Mouse (Mus musculus) gastrocnemius, adult 2 months (tissue): ENCODE results near the gene Foxl2. TPM values are rescaled to one million over a fixed set of nuclear protein-coding genes. Genes with fewer than 3 reads are reported as not detected.

Experiments used
- DNase-seq: peaks from one replicate; pipeline ENCODE4 v3.0.0; 2022
- H3K27ac ChIP-seq: fragments of 200-600 bp; 2 replicates; pipeline ENCODE4 v1.8.1; 2022; ENCODE audit warnings: mild to moderate bottlenecking
- H3K4me3 ChIP-seq: fragments of 200-600 bp; 2 replicates; pipeline ENCODE4 v1.8.1; 2022; ENCODE audit warnings: mild to moderate bottlenecking, moderate library complexity
- CTCF ChIP-seq: fragments of 200-600 bp; IDR thresholded peaks from 2 replicates; pipeline ENCODE4 v1.8.1; 2022; ENCODE audit warnings: antibody characterized with exemption, mild to moderate bottlenecking, moderate library complexity
- intact Hi-C: fragments of 180-260 bp; cut with DNase I; formaldehyde crosslinking; loops from one replicate; pipeline ENCODE4 v1.15.1; 2025
- total RNA-seq, 2 experiments: library from RNA; stranded (reverse); gene quantifications; 2 replicates each; pipeline ENCODE4 v1.2.3; 2021

Foxl2 gene
- total RNA-seq, 2 experiments from 2014 or later: not detected

GRCm38 (mm10) chr9:98954391-98955102 is 541 bp upstream of the Foxl2 start:
- peak overlapping the region; percentile 73 for H3K4me3 ChIP-seq
- intact Hi-C loops: no loop called here

GRCm38 (mm10) chr9:98955716-98956224 is 682 bp downstream of the Foxl2 start:
- intact Hi-C loops: no loop called here
- no peak overlapping the region for H3K27ac ChIP-seq
- TF ChIP-seq CTCF: peak; percentile 42
- H3K4me3 ChIP-seq: peak overlapping the region; percentile 73
- peak; percentile 60 for DNase-seq

More at GRCm38 (mm10) chr9:98954391-98955102, 541 bp upstream of the Foxl2 start:
- DNase-seq: peak; percentile 33
- H3K27ac ChIP-seq: no peak overlapping the region
- TF ChIP-seq CTCF: no peak

GRCm38 (mm10) chr9:98956591-98957381 is 1.7 kb downstream of the Foxl2 start:
- intact Hi-C loops: no loop called here
- H3K4me3 ChIP-seq: peak overlapping the region; percentile 73
- TF ChIP-seq CTCF: no peak
- H3K27ac ChIP-seq: no peak overlapping the region
- peak; percentile 41 for DNase-seq

- DNase-seq: no peak
- Histone ChIP-seq H3K4me3 (no peak overlapping the region), H3K27ac (no peak overlapping the region)
- intact Hi-C loops: no loop called here
- TF ChIP-seq CTCF: no peak
Measured at GRCm38 (mm10) chr9:98957751-98958351, 2.8 kb downstream of the Foxl2 start.

- intact Hi-C loops: no loop called here
- no peak for TF ChIP-seq CTCF
- DNase-seq: no peak
- Histone ChIP-seq H3K4me3 (no peak overlapping the region), H3K27ac (no peak overlapping the region)
Measured at GRCm38 (mm10) chr9:98958628-98959027, 3.5 kb downstream of the Foxl2 start.

- no peak for DNase-seq
- TF ChIP-seq CTCF: no peak
- H3K4me3 ChIP-seq: no peak overlapping the region
- H3K27ac ChIP-seq: no peak overlapping the region
- intact Hi-C loops: loop anchor here (10.0 kb wide), 1 partner anchor 345 kb away; no protein-coding TSS in a partner anchor
Measured at GRCm38 (mm10) chr9:98959851-98960250, 4.8 kb downstream of the Foxl2 start.

- intact Hi-C loops: loop anchor here (10.0 kb wide), 1 partner anchor 346 kb away; no protein-coding TSS in a partner anchor
- TF ChIP-seq CTCF: peak; percentile 17; the same call in 1 of the 2 replicates
- no peak overlapping the region for H3K4me3 ChIP-seq
- H3K27ac ChIP-seq: no peak overlapping the region
- DNase-seq: no peak
Measured at GRCm38 (mm10) chr9:98960348-98960747, 5.3 kb downstream of the Foxl2 start.

GRCm38 (mm10) chr9:98961591-98962477 is 6.7 kb downstream of the Foxl2 start:
- TF ChIP-seq CTCF: no peak
- Histone ChIP-seq H3K4me3 (no peak overlapping the region), H3K27ac (no peak overlapping the region)
- intact Hi-C loops: loop anchor here (10.0 kb wide), 1 partner anchor 347 kb away; no protein-coding TSS in a partner anchor
- DNase-seq: no peak

GRCm38 (mm10) chr9:98962478-98963142 is 7.5 kb downstream of the Foxl2 start:
- no peak overlapping the region for H3K27ac ChIP-seq
- intact Hi-C loops: loop anchor here (10.0 kb wide), 1 partner anchor 348 kb away; no protein-coding TSS in a partner anchor
- DNase-seq: no peak
- TF ChIP-seq CTCF: no peak
- no peak overlapping the region; the same call in 1 of the 2 replicates for H3K4me3 ChIP-seq

- no peak for DNase-seq
- H3K4me3 ChIP-seq: no peak overlapping the region
- intact Hi-C loops: loop anchor here (10.0 kb wide), 1 partner anchor 349 kb away; no protein-coding TSS in a partner anchor
- H3K27ac ChIP-seq: no peak overlapping the region
- no peak for TF ChIP-seq CTCF
Measured at GRCm38 (mm10) chr9:98963661-98964060, 8.6 kb downstream of the Foxl2 start.

GRCm38 (mm10) chr9:98965084-98965483 is 10.0 kb downstream of the Foxl2 start:
- no peak for DNase-seq
- TF ChIP-seq CTCF: peak; percentile 38
- intact Hi-C loops: loop anchor here (10.0 kb wide), 1 partner anchor 350 kb away; no protein-coding TSS in a partner anchor
- no peak overlapping the region for H3K27ac ChIP-seq
- no peak overlapping the region for H3K4me3 ChIP-seq
